Mouse (Mus musculus) spleen, postnatal 36 days (tissue): ENCODE measurements around the gene Prss36.
"Not testable (repeated sequence)": the region's sequence is repeated elsewhere in the genome, so short reads cannot be mapped to it uniquely, and the experiment has no call there.

ENCODE experiments used
- DNase-seq, 2 experiments: peaks; one replicate each; pipeline ENCODE4 v3.0.0; 2022; ENCODE audit warnings: low spot score in 2 of 2, mixed read lengths in 1 of 2

The Prss36 gene

DNA sequence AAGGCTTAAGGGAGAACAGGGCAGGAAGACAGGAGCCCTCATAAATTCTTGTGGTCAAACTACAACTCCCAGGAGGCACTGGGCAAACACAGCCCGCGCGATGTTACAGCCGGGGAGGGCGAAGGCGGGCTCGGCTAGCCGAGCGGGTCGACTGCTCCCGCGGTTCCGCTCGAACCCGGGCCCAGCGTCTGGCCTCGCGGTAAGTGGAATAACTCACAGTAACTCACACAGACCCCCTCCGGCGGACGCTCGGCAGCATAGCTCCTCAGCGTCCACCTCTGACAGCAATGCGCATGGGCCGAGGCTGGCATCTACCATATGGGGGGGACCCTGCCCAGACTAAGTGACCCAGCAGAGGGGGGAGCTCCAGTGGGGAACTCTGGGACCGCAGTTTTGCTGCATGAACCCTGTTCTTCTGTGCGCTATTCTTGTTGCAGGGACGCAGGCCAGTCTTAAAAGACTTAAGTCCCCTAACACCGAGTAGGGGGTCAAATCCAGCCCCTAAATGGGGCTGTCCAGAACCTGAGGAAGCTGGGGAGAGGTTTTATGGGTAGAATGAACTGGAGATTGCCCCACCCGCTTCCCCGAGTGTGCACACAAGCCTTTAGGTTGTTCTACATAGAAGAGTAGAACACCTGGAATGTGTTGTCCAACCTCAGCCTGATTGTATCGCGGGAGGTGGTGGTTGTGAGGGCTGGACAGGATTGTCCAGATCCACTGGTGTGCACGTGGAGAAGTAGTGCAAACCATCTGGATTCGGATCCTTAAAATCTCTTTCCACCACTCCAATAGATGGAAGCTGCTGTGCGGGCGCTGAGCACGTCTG is 42.3 kb downstream of the Prss36 start, which contains the start of gene Bckdk:
Gene Bckdk, plus strand, starts transcription at position 112 of the 826 bp plus-strand sequence.
- peak; percentile 78 to 80 for DNase-seq

DNA sequence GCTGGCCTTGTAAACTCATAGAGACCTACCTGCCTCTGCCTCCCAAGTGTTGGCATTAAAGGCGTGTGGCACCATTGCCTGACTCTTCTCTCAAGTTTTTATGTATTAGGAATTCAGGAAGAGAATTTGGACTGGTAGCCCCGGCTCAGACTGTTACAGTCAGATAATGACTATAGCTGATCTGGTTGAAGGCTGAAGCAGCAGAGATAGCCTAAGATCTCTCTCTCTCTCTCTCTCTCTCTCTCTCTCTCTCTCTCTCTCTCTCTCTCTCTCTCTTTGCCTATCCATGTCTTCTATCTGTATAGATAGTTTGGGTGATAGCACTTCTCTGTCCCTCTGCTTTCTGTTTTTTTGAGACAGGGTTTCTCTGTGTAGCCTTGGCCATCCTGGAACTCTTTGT is 44.8 kb downstream of the Prss36 start:
- DNase-seq: no peak

DNA sequence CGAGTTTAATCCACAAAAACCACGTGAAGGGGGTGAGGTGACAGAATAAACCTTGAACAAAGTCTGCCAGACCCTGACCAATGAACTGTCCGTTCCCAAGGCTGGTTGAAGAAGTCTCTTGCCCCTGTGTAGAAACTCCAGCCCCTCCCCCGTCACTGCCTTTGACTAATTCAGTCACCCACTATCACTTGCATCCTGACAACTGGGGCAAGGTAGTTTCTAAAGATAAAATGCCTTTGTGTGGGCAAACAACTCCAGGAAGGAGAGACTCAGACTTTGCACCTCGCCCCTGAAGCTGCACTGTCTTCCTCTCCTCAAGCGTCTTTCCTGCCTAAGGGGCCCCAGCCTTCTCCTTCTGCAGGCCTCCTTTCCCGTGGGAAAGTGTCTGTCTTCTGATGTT is 46.5 kb downstream of the Prss36 start:
- no peak for DNase-seq

DNA sequence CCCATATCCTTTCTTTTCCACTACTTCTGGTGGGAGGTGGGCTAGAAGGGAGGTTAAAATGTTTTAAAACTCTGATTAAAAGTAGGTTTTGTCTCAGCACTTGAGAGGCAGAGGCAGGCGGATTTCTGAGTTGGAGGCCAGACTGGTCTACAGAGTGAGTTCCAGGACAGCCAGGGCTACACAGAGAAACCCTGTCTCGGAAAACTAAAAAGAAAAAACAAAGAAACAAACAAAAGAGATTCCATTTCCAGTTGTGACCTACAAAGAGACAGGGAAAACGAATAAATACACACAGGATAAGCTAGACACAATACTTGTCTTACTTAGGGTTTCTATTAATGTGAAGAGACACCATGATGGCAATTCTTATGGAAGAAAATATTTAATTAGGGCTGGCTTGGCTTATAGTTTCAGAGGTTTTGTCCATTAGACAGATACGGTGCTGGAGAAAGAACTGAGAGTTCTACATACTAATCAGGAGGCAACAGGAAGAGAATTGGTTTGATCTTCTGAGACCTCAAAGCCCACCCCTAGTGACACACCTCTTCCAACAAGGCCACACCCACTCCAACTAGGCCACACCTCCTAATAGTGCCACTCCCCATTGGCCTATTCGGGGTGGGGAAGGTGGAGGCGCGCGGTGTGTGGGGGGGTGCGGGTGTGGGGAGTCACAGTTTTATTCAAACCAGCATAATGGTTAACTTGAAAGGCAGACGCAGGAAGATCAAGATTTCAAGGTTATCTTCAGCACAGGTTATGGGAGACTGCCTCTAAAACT is 48.2 kb downstream of the Prss36 start:
- DNase-seq: peak; percentile 30 to 32

GRCm38 (mm10) chr7:127897542-127897941 is 49.0 kb downstream of the Prss36 start:
- DNase-seq: no peak

- DNase-seq: peak; percentile 47 to 71
These were observed 50.1 kb downstream of the Prss36 start for GRCm38 (mm10) chr7:127896384-127896783.

GRCm38 (mm10) chr7:127895891-127896290 is 50.6 kb downstream of the Prss36 start:
- DNase-seq: not testable (repeated sequence)

DNA sequence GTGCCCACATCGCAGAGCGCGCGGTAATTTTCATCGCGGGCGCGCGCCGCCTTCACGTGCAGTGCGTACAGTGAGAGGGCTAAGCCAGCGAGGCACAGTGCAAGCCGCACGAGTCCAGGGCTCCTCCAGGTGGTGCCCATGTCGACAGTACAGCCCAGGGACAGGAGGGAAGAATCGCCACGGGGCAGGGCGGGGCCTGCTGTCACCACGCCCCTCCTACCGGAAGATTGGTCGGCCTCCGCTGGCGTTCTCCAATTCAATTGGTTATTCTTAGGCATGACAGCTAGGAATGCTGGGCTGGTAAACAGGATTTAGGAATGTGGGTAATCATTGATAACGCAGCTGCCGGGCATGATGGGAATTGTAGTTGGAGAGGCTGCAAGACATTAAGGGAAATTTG is 51.1 kb downstream of the Prss36 start, which contains the start of the genes Gm21974 and Vkorc1:
Gene Gm21974, minus strand, starts transcription at position 13 of the 400 bp plus-strand sequence.
Gene Vkorc1, minus strand, starts transcription at position 176 of the 400 bp plus-strand sequence.
- DNase-seq: peak; percentile 90 to 93

DNA sequence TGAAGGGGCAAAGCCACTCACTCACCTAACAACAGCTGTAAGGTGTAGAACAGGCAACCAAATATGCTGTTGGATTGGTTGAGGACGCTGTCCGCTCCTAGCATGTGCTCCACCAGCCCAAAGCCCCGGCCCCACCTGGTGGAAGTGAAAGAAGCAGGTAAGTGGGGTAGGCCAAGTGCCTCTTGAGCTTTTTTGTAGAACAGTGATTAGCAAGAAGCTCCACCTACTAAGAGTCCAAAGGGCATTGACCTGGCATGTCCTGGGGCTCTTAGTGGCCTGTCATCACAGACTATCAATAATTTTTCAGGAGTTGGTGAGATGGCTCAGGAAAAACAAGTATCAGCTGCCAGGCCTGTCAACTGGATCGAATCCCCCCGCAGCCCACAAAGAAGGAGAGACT is 52.0 kb downstream of the Prss36 start:
- no peak for DNase-seq

DNA sequence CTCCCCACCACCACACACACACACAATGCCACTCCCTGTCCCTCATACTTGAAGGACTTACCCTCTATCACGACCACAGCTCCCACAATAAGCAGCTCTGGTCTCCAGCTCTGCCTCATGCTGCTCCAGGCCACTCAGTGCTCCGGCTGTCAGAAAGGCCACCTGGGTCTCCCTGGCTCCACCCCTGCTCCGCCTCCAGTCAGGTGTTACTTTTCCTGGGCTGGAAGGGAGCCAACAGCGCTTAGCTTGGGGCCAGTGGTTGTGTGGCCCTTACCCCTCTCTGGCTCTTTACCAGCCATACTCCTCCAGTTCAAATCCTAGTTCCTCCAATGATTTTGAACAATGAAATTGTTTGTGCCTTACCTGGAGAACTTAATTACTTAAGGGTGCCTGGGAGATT is 55.7 kb downstream of the Prss36 start, which contains the start of gene Prss53:
Gene Prss53, minus strand, starts transcription at position 173 of the 400 bp plus-strand sequence.
- DNase-seq: no peak

DNA sequence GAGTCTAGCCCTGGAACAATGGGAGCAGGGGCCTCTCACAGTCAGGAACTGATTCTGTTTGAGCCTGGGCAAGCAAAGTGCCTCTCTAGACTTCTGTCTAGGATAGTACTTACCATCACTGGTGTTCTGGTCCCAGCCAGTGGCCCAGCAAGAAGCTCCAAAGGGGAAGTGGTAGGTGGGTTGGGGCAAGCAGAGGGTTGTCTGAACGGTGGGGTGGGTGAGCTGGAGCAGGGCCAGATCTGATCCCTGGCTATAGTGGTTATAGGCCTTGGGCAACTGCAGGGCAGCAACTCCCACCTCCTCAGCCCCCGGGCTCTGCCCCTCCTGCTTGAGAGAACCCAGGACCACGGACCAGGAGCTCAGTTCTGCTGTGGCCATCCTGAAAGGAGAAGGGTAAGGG is 57.7 kb downstream of the Prss36 start:
- no peak for DNase-seq

DNA sequence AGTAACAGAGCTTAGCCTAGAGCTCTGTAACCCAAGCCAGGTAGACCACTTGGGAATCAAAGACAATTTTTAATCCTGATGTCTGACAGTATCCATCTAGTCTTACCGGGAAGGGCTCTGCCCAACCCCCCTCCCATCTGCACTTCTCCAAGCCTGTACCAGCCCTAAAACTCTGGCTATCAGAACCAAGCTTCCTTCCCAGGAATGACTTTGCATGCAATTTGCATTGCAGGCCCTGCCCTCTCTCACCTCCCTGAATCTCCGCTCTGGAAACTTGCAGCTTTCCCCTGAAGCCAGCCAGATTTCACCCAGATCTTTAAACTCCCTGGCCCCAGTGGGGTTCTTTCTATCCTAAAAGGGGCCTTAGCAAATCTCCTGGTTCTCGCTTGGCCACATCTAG is 58.7 kb downstream of the Prss36 start:
- no peak for DNase-seq

- DNase-seq: no peak
These were observed 59.3 kb downstream of the Prss36 start for GRCm38 (mm10) chr7:127887191-127887590.

DNA sequence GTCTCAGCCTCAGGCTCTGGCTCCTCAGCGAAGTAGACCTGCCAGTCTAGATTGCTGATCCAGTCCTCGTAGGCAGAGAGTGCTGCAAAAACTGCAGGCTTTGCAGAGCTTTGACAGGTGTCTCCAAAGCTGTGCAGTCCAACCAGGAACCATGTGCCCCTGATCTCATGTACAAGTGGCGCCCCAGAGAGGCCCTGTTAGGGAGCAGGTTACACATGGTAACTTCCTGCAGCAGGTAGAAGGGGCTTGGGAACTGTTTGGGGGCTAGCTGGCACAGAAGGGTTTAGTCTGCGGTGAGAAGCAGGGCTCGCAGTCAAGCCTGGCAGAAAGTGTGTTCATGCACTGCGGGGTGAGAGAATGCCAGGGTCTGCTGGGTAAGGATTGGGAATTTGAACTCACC is 60.0 kb downstream of the Prss36 start:
- no peak for DNase-seq

DNA sequence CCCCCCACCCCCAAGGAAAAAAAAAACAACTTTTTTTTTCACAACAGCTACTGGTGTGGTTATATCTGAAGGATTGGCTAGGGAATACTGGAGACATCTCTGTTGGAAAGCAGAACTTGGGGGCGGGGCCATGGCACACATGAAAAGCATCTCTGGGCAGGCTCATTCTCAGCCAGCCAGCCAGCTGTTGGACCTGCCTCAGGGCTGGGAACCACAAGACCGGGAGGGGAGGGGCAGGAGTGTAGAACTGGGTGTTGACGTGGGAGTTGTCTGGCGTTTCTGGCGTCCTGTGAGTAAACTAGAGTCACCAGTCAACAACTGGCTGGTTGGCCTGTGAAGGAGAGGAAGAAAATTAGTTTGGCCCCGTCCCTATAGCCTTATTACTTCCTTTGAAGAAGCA is 60.6 kb downstream of the Prss36 start:
- no peak for DNase-seq
